Mouse (Mus musculus) midbrain, embryonic 14.5 days (tissue): ENCODE data around the gene Sec61a2. TPM values are rescaled to one million over a fixed set of nuclear protein-coding genes. Genes with fewer than 3 reads are reported as not detected.

Experiments used
- ATAC-seq: fragments of 200-750 bp; cut with Nextera tagmentation; 2 replicates; pipeline ENCODE4 v1.8.0; 2017; ENCODE audit warnings: moderate number of reproducible peaks, moderate library complexity; ENCODE audit not compliant: low FRiP score, low TSS enrichment
- DNase-seq: peaks from one replicate; pipeline ENCODE4 v3.0.0-alpha.2; 2015
- H3K27ac ChIP-seq: fragments of 300-500 bp; sonication (generic); replicated peaks from 2 replicates; pipeline ENCODE4 v1.5.1; 2014; ENCODE audit warnings: mild to moderate bottlenecking, low read depth, low read length, moderate library complexity
- H3K27me3 ChIP-seq: fragments of 300-500 bp; sonication (generic); 2 replicates; pipeline ENCODE4 v1.6.1; 2014; ENCODE audit warnings: low read length, control low read depth, mixed read lengths; ENCODE audit not compliant: control insufficient read depth, insufficient read depth
- H3K36me3 ChIP-seq: fragments of 300-500 bp; sonication (generic); 2 replicates; pipeline ENCODE4 v1.6.1; 2014; ENCODE audit warnings: low read length, control low read depth; ENCODE audit not compliant: control insufficient read depth, insufficient read depth
- H3K4me1 ChIP-seq: fragments of 300-500 bp; sonication (generic); 2 replicates; pipeline ENCODE4 v1.6.1; 2014; ENCODE audit warnings: mild to moderate bottlenecking, antibody characterized with exemption, low read length, control low read depth; ENCODE audit not compliant: control insufficient read depth, insufficient read depth
- H3K4me2 ChIP-seq: fragments of 300-500 bp; sonication (generic); 2 replicates; pipeline ENCODE4 v1.6.1; 2014; ENCODE audit warnings: mild to moderate bottlenecking, low read length, moderate library complexity
- H3K4me3 ChIP-seq: fragments of 300-500 bp; sonication (generic); replicated peaks from 2 replicates; pipeline ENCODE4 v1.5.1; 2014; ENCODE audit warnings: low read depth, low read length
- H3K9ac ChIP-seq: fragments of 300-500 bp; sonication (generic); replicated peaks from 2 replicates; pipeline ENCODE4 v1.6.1; 2014; ENCODE audit warnings: mild to moderate bottlenecking, low read length, moderate library complexity
- H3K9me3 ChIP-seq: fragments of 300-500 bp; sonication (generic); 2 replicates; pipeline ENCODE4 v1.6.1; 2016; ENCODE audit warnings: low read length, control low read depth, mixed read lengths; ENCODE audit not compliant: control insufficient read depth
- WGBS: fragments of 180-500 bp; shearing (Covaris S2); extraction: QIAGEN DNeasy Blood & Tissue Kit; methylation state at CpG from one replicate; pipeline ENCODE4 v1.1.7; 2014; 5-methylcytosine and 5-hydroxymethylcytosine counted together
- polyA plus RNA-seq: library from polyadenylated mRNA; unstranded; fragments of >200 nt; fragmentation: Nextera tagmentation; extraction: Ambion mirVana; gene quantifications from 2 replicates; pipeline ENCODE4 v1.2.1, GENCODE M21; 2014

Sec61a2 gene
- polyA plus RNA-seq, 1 experiment from 2014 or later, result 102 TPM

DNA sequence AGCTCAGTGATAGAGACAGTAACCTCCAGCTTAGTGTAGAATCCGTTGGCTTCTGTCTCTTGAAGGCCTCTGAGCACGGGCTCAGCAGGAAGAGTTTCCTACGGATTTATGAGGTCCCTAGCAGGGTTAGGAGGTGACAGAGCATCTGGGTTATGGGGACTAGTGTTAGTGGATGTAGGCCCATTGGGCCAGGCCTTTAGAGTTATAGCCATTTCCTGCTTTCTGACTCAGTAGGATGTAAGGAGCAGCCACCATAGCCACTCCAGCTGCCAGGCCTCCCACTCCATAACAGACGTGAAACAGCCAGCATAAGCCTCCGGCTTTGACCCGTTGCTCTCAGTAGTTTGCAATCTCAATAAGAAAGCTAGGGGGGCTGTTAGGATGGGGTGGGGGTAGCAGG lies 40.8 kb upstream of the Sec61a2 start:
- ATAC-seq, result no peak
- Histone ChIP-seq H3K36me3 (no peaks in the 10 kb centered on the region), H3K9ac (no peak overlapping the region)

GRCm38 (mm10) chr2:5934936-5935335 lies 39.7 kb upstream of the Sec61a2 start:
- Histone ChIP-seq H3K4me1 (no peaks in the 10 kb centered on the region), H3K9me3 (no peaks in the 10 kb centered on the region), H3K27me3 (no peaks in the 10 kb centered on the region), H3K4me3 (no peak overlapping the region), H3K4me2 (no peak overlapping the region), H3K36me3 (peaks cover 5% of the 10 kb centered on the region), H3K27ac (no peak overlapping the region), H3K9ac (no peak overlapping the region)
- ATAC-seq (no peak), DNase-seq (no peak)
- 94% methylated on average over 3 of the region's 3 CpGs for WGBS

More for the DNA sequence above, 40.8 kb upstream of the Sec61a2 start:
- Histone ChIP-seq H3K4me1 (no peaks in the 10 kb centered on the region), H3K4me3 (no peak overlapping the region), H3K27me3 (no peaks in the 10 kb centered on the region), H3K27ac (no peak overlapping the region), H3K9me3 (no peaks in the 10 kb centered on the region), H3K4me2 (no peak overlapping the region)
- DNase-seq, result no peak
- 78% methylated on average over 6 of the region's 6 CpGs for WGBS

DNA sequence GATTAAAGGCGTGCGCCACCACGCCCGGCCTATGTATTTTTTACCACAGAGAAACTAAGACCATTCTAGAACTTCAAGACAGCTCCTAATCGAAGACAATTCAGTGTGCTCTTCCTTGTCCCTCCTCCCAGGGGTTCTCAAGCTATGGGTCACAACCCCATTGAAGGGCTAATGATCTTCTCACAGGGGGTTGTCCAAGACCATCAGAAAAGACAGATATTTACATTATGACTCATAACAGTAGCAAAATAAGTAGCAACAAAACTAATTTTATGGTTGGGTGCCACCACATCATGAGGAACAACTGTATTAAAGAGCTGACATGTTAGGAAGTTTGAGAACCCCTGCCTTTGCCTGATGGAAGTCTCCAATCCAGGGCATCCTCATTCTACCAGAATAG lies 36.7 kb upstream of the Sec61a2 start:
- Histone ChIP-seq H3K4me1 (no peaks in the 10 kb centered on the region), H3K9ac (no peak overlapping the region), H3K4me2 (no peak overlapping the region), H3K27me3 (no peaks in the 10 kb centered on the region), H3K27ac (no peak overlapping the region), H3K4me3 (no peak overlapping the region), H3K9me3 (no peaks in the 10 kb centered on the region), H3K36me3 (peaks cover 8% of the 10 kb centered on the region)
- no peak for DNase-seq
- 92% methylated on average over 5 of the region's 5 CpGs for WGBS
- no peak for ATAC-seq

DNA sequence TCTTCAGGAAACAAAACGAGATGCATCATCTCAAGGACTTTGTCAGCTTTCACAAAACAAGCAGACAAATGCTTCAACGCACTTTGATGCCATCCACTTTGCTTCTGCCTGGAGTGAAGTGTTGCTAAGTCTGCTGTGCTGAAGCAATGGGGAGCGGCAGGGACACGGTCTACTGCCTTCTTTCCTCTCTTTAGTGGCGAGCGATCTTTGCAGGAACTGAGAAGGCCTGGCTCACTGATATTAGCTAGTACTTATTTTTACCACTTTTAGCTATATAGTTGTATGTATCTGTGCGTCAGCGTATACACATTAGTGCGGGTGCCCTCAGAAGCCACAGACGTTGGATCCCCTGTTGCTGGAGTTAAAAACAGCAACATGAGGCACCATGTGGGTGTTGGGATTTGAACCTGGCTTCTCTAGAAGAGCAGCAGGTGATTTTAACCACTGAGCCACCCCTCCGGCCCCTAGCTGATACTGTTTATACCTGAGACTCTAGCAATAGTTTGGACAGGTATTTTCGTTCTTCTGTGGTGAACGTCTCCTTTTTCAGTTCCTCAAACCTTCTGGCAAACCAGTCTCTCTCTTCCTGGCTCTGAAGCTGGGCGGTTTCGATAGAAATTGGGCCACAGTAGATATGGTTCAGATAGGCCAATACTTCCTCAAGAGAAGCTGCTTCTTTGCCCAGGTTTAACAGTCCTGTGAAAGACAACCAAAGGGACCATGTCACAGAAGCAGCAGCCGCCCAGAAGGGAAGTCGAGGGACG lies 35.2 kb upstream of the Sec61a2 start:
- DNase-seq, result no peak
- Histone ChIP-seq H3K4me3 (no peak overlapping the region), H3K27ac (no peak overlapping the region), H3K9me3 (no peaks in the 10 kb centered on the region), H3K9ac (no peak overlapping the region), H3K36me3 (peaks cover 8% of the 10 kb centered on the region), H3K4me1 (no peaks in the 10 kb centered on the region), H3K4me2 (no peak overlapping the region), H3K27me3 (no peaks in the 10 kb centered on the region)
- no peak for ATAC-seq
- WGBS, result 87% methylated on average over 18 of the region's 18 CpGs

DNA sequence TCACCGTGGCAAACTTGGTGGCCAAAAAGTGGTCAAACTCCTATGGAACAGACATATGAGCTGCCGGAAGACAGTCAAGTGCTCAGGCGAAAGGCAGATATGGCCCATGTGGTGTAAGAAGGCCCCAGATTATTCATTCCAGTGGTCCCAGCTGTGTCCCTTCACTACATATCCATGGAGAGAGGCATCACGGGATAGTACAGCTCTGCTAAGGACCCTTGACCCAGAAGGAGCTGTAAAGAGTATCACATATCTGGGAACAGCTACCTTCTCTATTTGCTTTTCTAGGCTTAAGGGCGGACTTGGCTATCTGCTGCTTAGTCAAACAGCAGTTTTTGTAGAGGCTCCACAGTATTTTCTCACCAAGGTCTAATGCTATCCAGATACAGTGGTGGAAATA lies 34.6 kb upstream of the Sec61a2 start:
- no peaks in the 10 kb centered on the region for H3K4me1 ChIP-seq
- H3K4me2 ChIP-seq, result no peak overlapping the region
- no peak overlapping the region for H3K9ac ChIP-seq
- no peak overlapping the region for H3K4me3 ChIP-seq
- H3K9me3 ChIP-seq, result no peaks in the 10 kb centered on the region
- H3K27me3 ChIP-seq, result no peaks in the 10 kb centered on the region
- DNase-seq (no peak), ATAC-seq (no peak)
- WGBS, result 92% methylated on average over 5 of the region's 5 CpGs
- peaks cover 8% of the 10 kb centered on the region for H3K36me3 ChIP-seq
- H3K27ac ChIP-seq, result no peak overlapping the region

- H3K36me3 ChIP-seq, result peaks cover 11% of the 10 kb centered on the region
- WGBS, result 95% methylated on average over 5 of the region's 5 CpGs
Observed at GRCm38 (mm10) chr2:5927481-5927880, 32.2 kb upstream of the Sec61a2 start.

DNA sequence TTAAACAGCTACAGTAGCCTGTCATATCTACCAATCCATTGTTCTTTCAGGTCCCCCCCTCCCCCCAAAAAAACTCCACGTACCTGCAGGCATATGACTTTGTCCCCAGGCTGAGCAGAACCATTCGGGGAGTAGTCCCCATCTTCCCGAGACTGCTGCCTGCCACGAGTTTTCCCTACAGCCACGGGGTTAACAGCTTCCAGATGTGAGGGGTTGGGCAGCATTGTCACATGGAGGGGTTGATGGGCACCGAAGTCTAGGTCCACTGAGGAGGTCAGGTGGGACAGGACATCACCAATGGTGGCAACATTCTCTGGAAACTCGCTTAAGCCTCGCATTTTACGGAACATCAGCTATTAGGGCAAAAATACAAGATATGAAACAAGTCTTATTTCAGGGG lies 28.6 kb upstream of the Sec61a2 start:
- Histone ChIP-seq H3K4me2 (no peak overlapping the region), H3K4me1 (no peaks in the 10 kb centered on the region), H3K9ac (no peak overlapping the region), H3K27ac (no peak overlapping the region), H3K4me3 (no peak overlapping the region), H3K27me3 (no peaks in the 10 kb centered on the region), H3K36me3 (peaks cover 17% of the 10 kb centered on the region), H3K9me3 (no peaks in the 10 kb centered on the region)
- WGBS, result 91% methylated on average over 9 of the region's 9 CpGs
- ATAC-seq (no peak), DNase-seq (no peak)

More at GRCm38 (mm10) chr2:5927481-5927880, 32.2 kb upstream of the Sec61a2 start:
- Histone ChIP-seq H3K4me3 (no peak overlapping the region), H3K9ac (no peak overlapping the region), H3K9me3 (no peaks in the 10 kb centered on the region), H3K4me1 (no peaks in the 10 kb centered on the region), H3K27ac (no peak overlapping the region), H3K4me2 (no peak overlapping the region), H3K27me3 (no peaks in the 10 kb centered on the region)
- DNase-seq (no peak), ATAC-seq (no peak)

DNA sequence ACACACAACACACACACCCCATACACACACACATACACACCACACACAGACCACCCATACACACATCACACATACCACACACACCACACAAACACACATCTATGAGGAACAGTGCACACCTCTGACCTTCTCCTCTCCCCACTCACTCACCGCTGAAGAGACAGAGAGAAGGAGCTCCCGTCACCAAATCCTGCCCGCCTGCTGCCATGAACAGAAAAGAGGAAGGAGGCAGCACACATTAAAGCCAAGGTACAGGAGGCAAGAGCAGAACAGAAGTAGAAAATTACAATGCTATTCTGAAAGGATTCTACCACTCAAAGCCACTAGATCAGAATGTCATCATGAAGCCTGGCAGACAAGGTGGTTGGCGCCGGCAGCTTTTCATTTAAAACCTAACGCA lies 27.6 kb upstream of the Sec61a2 start:
- H3K27me3 ChIP-seq, result no peaks in the 10 kb centered on the region
- H3K4me2 ChIP-seq, result no peak overlapping the region
- H3K9me3 ChIP-seq, result no peaks in the 10 kb centered on the region
- ATAC-seq (no peak), DNase-seq (no peak)
- H3K36me3 ChIP-seq, result peaks cover 19% of the 10 kb centered on the region
- H3K4me3 ChIP-seq, result no peak overlapping the region
- 94% methylated on average over 6 of the region's 6 CpGs for WGBS
- H3K4me1 ChIP-seq, result no peaks in the 10 kb centered on the region
- H3K9ac ChIP-seq, result no peak overlapping the region
- H3K27ac ChIP-seq, result no peak overlapping the region

- Histone ChIP-seq H3K27me3 (no peaks in the 10 kb centered on the region), H3K9me3 (no peaks in the 10 kb centered on the region), H3K9ac (no peak overlapping the region), H3K4me3 (no peak overlapping the region), H3K4me2 (no peak overlapping the region), H3K36me3 (peaks cover 14% of the 10 kb centered on the region), H3K27ac (no peak overlapping the region), H3K4me1 (no peaks in the 10 kb centered on the region)
- WGBS, result 42% methylated on average over 16 of the region's 16 CpGs
- ATAC-seq, result no peak; the same call in 1 of the 2 replicates
- DNase-seq, result peak; percentile 49
Observed at GRCm38 (mm10) chr2:5911282-5911965, 16.2 kb upstream of the Sec61a2 start.
